Mouse (Mus musculus): ENCODE results near the gene Txndc9. TPM values are rescaled to one million over a fixed set of nuclear protein-coding genes. Genes with fewer than 3 reads are reported as not detected.
"Not testable (repeated sequence)": the region's sequence is repeated elsewhere in the genome, so short reads cannot be mapped to it uniquely, and the experiment has no call there.

Txndc9 gene
- total RNA-seq, 2 experiments from 2014 or later, result 57.9 to 64.9 TPM

DNA sequence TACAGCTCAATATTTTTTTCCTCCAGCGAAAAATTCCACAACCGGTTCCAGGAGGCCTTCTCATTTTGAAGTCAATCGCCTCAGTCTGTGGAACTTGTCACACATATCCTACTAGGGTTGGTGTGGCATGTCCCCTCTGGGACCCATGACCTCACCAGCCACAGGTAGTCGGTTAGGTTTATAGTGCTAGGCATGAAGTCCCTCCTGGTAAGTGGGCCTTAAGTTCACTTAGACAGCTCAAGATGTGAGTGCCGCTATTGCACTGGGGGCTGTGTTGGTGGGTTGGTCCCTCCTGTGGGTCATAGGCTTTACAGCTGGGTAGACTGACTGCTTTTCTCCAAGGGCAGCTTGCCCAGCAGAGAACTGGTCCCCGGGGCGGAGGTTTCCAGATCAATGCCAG is 20.4 kb downstream of the Txndc9 start:
- no peak for DNase-seq (ENCODE audit: low spot score in 2 of 2)

DNA sequence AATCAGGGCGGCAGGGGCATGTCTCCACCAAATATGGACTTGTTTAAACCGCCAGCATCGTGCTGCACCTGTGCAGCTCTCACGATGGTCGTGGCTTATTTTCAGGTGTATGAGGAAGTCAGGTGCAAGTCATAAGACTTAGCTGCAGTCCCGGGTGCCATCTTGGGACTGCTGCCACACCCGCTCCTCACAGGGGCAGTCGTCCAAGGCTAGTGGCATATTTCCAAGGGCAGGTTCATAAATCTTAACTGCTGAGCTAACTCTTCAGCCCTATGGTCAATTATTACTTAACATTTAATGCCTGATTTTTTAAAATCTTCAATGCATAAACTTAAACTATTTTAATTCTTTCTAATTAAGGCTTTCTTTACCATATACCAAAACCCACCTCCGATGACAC is 21.0 kb downstream of the Txndc9 start:
- not testable (repeated sequence) for DNase-seq (ENCODE audit: low spot score in 2 of 2)

DNA sequence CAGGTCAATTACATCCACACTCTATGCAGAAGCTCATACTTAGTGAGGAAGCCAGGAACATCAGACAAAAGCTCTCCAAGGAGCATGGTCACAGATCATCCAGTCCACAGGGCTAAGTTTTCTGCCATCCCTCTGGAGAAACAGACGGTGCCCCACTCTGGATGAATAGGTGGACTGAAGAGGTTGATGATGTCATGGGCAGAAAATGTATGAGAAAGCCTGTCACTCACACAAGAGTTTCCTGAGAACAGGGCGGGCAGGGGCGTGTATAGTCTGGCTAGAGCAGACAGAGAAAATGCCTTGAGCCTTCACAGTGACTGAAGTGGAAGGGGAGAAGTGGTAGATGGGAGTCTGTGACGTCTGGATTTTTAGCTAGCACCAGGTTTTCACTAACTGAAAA is 26.2 kb downstream of the Txndc9 start:
- DNase-seq (ENCODE audit: low spot score in 2 of 2), result no peak

DNA sequence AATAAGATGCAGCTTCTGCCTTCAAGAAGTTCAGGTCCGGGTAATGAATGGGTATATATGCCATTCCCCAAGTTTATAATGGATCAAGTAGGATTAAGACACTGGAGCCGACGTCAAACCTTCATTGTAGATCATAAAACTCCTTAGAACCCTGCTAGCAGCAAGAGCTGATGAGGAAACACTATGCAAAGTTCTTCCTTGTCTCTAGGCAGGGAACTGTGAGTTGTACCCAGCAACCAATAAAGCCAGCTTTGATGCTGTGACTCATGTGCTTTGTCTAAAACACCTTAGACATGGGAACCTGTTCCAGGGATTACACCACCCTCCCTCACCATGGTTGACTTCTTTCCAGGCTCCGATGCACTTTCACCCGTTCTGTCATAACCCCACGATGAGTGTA is 28.9 kb downstream of the Txndc9 start:
- DNase-seq (ENCODE audit: low spot score in 2 of 2), result no peak

DNA sequence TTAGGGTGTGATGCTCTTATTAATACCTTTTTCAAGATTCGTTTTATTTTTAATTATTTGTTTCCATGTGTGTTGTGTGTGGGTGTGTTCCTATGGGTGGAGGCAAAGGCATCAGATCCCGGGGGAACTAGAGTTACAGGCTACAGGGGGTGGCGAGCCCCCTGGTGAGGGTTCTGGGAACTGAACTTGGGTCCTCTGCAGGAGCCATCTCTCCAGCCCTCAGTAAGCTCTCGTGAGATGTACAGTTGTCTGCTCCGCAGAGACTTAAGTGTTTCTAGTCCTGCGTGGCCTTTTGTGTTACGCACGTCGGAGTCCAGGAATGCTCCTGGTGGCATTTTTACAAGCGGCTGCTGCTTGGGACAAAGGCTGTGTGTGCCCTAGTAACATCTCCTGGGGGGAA is 32.1 kb downstream of the Txndc9 start:
- no peak for DNase-seq (ENCODE audit: low spot score in 2 of 2)

DNA sequence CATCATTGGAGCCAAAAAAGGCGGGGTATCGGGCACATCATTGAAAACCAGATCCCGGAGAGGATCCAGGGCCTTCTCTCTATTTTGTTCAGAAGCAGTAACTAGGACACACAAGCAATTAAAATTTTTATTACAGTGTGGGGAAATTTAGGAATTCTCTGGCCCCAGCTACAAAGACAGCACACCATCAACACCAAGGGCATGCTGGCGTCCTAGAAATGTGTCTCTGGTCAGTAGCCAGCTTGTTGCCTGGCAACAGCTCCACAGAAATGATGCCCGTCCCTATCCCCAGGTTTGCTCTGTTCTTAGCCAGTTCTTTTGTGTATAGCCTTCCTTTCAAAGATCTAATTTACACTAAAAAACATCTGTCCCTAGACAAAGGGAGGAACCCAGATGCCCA is 38.2 kb downstream of the Txndc9 start:
- DNase-seq (ENCODE audit: low spot score in 2 of 2), result peak; percentile 33 to 55

DNA sequence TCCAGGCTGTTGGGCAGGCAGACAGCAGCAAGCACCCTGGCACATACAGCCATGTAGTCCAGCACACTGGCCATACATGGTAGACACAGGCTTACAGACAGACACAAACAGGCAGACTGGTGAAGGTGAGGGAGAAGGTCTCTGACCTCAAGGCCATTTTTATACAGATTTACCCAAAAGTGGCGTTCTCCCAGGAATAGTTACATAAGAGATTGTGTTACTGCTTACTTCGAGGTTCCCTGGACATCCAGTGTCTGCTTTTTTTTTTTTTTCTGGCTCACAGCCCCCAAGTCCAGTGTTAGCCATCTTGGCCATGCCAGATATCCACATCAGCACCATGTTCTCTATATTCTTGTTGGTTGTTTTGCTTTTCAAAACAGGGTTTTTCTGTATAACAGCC is 39.2 kb downstream of the Txndc9 start:
- DNase-seq (ENCODE audit: low spot score in 2 of 2), result no peak

DNA sequence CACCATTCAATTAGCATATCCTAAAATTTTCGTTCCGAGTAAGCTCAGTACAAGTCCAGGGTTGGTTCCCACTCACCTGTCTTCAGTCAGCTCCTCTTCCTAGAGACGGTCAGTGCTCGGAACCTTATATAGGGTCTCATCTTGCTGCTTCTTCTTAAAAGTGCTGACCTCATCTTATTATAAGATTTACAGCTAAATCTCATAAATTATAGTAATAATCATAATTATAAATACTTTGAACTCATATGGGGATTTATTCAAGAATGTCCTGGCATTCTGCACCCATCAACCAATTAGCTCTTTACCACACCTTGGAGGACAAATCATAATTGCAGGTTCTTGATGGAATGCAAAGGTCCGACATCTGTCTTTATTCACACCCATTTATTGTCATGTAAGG is 40.0 kb downstream of the Txndc9 start, which contains the start of gene Lyg1:
Gene Lyg1, minus strand, starts transcription at position 101 of the 400 bp plus-strand sequence.
- DNase-seq (ENCODE audit: low spot score in 2 of 2), result no peak

DNA sequence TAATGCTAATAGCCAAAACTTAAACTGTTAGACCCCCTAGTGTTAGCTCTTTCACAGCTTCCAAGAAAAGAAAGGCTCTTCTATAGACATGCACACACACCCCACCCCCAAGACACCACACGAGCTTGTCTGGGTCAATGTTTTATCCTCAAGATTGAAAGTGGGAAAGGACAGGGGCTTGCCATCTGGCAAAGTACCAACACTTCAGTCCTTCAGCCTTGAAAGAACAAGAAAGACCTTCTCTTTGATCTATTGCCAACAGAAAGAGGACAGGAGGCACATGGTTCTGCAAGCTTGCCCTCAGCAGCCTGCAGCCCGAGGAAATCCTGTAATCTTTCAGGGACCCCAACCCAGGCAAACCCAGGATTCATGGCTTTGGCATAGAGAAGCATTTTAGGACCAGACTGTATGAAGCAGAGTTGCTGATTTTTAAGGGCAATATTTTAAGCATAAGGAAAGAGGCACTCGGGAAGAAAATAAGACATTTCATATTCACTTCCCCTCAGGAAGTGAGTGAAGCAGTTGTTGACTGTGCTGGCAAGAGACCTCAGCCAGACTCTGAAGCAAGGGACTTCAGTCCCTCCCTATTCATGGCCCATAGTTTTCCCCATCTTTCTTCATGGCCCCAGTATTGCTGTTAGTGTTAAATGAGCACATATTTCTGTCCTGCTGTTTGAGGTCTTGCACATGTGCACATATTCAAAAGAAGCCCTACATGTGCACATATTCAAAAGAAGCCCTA is 40.8 kb downstream of the Txndc9 start:
- peak in 1 of 2 experiments; percentile 47 for DNase-seq (ENCODE audit: low spot score in 2 of 2)

DNA sequence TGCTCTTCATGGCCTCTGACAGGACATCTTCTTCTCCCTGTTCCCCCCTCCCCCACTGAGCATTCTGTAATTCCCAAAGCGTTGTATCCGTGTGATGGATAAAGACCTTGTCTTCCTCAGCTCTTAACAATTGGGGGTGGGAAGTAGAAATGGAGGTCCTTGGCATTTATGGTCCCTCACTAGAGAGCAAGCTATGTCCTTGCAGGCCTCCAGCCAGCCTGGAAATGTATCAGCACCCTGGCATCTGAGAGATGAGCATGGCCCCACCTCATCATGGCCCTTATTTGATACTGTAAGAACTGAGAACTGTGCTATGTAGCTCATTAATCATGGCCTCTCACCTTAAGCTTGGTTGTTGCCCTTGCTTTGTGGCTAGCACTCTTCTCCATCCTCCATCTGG is 42.4 kb downstream of the Txndc9 start:
- DNase-seq (ENCODE audit: low spot score in 2 of 2), result no peak

DNA sequence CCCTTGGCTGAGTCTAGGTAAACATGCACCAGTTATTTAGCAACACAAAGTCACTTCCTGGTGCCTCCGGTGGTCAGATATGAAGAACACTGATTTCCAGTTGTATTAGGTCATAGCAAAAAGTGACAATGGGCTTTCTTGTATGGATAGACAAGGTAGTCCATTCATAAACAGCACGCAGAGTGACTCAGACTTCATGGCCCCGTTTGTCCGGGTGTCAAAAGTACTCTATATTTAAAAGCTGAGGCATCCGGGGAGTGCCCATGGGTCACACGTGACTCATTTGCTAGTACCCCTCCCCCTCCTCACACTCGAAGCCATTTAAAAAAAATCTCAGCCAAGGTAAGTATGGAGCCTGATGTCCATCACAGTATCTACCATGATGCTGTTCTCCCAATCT is 42.9 kb downstream of the Txndc9 start:
- DNase-seq (ENCODE audit: low spot score in 2 of 2), result no peak

DNA sequence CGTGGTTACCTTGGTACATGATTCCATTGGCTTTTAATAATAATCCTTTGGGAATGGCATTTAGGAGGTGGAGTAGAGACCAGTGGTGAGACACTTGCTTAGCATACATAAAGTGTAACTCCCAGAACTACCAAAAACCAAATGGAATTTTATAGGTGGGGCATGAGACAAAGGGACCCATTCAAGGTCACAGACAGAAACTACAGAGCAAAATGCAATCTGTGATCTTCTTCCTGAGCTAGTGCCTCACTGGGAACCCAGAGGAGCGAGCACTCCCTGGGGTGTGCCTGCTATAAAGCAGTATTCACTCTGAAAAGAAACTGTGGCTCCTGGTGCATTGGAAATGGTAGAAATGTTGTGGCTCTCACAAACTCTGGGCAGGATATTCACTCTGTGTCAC is 48.8 kb downstream of the Txndc9 start:
- DNase-seq (ENCODE audit: low spot score in 2 of 2), result no peak

Other genes starting within 250 kb of the Txndc9 start
- 10 to 100 TPM; 16.0 to 20.2 TPM for gene Tsga10, start 131.5 kb downstream of the Txndc9 start, total RNA-seq (2021)
- gene Lipt1, start 126.2 kb downstream of the Txndc9 start, total RNA-seq (2021), result 1 to 10 TPM; 4.8 to 7.2 TPM
- gene Mitd1, start 107.5 kb downstream of the Txndc9 start, total RNA-seq (2021), result 10 to 100 TPM in 1 of 2 experiments, 1 to 10 TPM in 1; 9.7 to 14.2 TPM
- 100 to 1,000 TPM; 141 to 142 TPM for gene Mrpl30, start 107.4 kb downstream of the Txndc9 start, total RNA-seq (2021)
- not detected for gene Lyg2, start 81.4 kb downstream of the Txndc9 start, total RNA-seq (2021)
- gene Lyg1, start 40.1 kb downstream of the Txndc9 start, total RNA-seq (2021), result not detected
- gene Eif5b, start 117 bp upstream of the Txndc9 start, total RNA-seq (2021), result 10 to 100 TPM; 36.6 to 39.9 TPM
- 10 to 100 TPM; 33.0 to 36.4 TPM for gene Rev1, start 131.9 kb upstream of the Txndc9 start, total RNA-seq (2021)

All from layer of hippocampus, postnatal 14 days (tissue).